Mouse (Mus musculus) kidney, adult 9 months (tissue): Measurements from ENCODE around the gene Tubb3.
"Not testable (repeated sequence)": the region's sequence is repeated elsewhere in the genome, so short reads cannot be mapped to it uniquely, and the experiment has no call there.

Experiments
- DNase-seq: peaks from one replicate; pipeline ENCODE4 v3.0.0; 2022

Tubb3 gene

GRCm38 (mm10) chr8:123433241-123433974 is 22.2 kb downstream of the Tubb3 start:
- DNase-seq = not testable (repeated sequence)

- no peak for DNase-seq
Measured at GRCm38 (mm10) chr8:123441788-123442187, 30.6 kb downstream of the Tubb3 start.

- DNase-seq = no peak
Measured at GRCm38 (mm10) chr8:123442351-123442750, 31.1 kb downstream of the Tubb3 start.

- peak; percentile 99 for DNase-seq
Measured at GRCm38 (mm10) chr8:123442871-123443575, 31.8 kb downstream of the Tubb3 start.

GRCm38 (mm10) chr8:123443576-123443921 is 32.3 kb downstream of the Tubb3 start:
- DNase-seq = peak; percentile 94

GRCm38 (mm10) chr8:123444131-123444530 is 32.9 kb downstream of the Tubb3 start:
- no peak for DNase-seq

GRCm38 (mm10) chr8:123445981-123446380 is 34.8 kb downstream of the Tubb3 start:
- peak; percentile 59 for DNase-seq

GRCm38 (mm10) chr8:123446799-123447198 is 35.6 kb downstream of the Tubb3 start:
- no peak for DNase-seq

- no peak for DNase-seq
Measured at GRCm38 (mm10) chr8:123450783-123451182, 39.6 kb downstream of the Tubb3 start.

- not testable (repeated sequence) for DNase-seq
Measured at GRCm38 (mm10) chr8:123451747-123452146, 40.5 kb downstream of the Tubb3 start.

- DNase-seq = no peak
Measured at GRCm38 (mm10) chr8:123452149-123452548, 40.9 kb downstream of the Tubb3 start.

- DNase-seq = no peak
Measured at GRCm38 (mm10) chr8:123453291-123453690, 42.1 kb downstream of the Tubb3 start.

- DNase-seq = no peak
Measured at GRCm38 (mm10) chr8:123453951-123454350, 42.7 kb downstream of the Tubb3 start.

- DNase-seq = no peak
Measured at GRCm38 (mm10) chr8:123454559-123454958, 43.3 kb downstream of the Tubb3 start.

- DNase-seq = no peak
Measured at GRCm38 (mm10) chr8:123463651-123464050, 52.4 kb downstream of the Tubb3 start.

- DNase-seq = no peak
Measured at GRCm38 (mm10) chr8:123467476-123467875, 56.3 kb downstream of the Tubb3 start.
